Mouse (Mus musculus) c-Kit-positive CD71-positive TER-119-positive erythroid progenitor cells, embryonic 14.5 days (primary cell): ENCODE results near the gene Dhcr24.

Experiments used
- DNase-seq: peaks from one replicate; pipeline ENCODE4 v3.0.0-alpha.2; 2013; ENCODE audit warnings: low spot score

Dhcr24 gene

GRCm38 (mm10) chr4:106606639-106607554 lies 46.1 kb downstream of the Dhcr24 start:
- DNase-seq = no peak

DNA sequence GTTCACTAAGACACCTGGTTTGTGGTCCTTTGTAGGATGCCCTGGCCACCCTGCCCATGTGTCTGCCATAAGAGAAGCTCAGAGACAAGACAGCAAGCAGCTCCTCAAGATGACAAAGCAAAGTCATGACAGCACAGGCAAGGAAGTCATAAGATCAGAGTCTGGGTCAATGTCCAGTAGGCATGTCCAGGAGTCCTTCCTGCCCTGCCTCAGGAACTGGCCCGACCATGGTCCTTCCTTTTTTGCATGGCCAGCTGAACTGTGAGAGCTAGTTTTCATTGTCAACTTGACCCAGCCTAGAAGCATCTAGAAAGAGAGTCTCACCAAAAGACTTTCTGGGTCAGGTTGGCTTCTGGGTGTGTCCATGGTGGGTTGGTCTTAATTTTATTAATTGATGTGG lies 47.1 kb downstream of the Dhcr24 start:
- no peak for DNase-seq

- no peak for DNase-seq
Measured at GRCm38 (mm10) chr4:106613105-106613504, 52.3 kb downstream of the Dhcr24 start.

GRCm38 (mm10) chr4:106613560-106613959 lies 52.7 kb downstream of the Dhcr24 start:
- peak; percentile 76 for DNase-seq

DNA sequence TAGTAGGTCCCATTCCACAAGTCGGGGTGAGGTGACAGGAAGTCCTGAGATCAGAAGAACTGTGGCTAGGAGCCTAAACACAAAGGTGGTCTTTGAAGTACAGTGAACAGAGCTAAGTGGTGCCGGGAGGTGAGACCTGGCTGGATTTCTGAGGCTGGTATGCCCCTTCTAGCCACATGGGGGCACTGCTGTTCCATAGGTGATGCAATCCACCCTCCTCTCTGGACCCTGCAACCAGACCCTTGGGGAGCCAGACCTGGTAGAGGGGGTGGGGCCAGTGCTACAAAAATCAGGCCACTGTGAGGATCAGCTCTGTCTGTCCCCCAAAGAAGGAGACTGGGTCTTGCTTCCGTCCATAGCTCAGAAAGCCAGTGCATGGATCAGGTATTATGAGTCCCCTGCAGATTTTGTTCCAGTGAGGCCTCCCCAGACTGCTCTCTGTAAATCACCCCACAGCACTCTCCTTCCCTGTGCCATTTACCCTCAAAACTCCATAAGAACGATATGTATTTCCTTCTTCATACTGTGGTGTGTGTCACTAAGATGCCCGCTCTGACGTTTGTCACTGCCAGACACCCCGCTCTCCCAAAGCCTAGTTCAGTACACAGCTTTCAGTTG lies 53.5 kb downstream of the Dhcr24 start:
- DNase-seq = peak; percentile 62

DNA sequence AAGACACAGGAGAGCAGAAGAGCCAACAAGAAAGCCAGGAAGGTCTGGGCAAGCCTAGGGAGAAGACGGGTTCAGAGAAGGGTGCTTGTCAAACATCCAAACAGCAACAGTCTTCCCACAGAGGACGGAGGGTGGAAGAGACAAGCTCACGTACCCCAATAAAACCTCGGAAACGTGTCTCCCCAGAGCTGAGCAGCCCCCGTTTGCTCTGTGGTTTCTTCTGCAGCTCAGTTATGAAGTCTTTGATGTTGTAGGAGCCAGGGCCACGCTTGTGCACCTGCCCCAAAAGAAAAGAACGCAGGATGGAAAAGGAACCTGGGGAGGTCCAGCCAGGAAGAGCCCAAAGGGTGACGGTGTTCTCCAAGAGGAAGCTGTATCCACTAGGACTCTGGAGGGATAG lies 54.0 kb downstream of the Dhcr24 start:
- DNase-seq = no peak

DNA sequence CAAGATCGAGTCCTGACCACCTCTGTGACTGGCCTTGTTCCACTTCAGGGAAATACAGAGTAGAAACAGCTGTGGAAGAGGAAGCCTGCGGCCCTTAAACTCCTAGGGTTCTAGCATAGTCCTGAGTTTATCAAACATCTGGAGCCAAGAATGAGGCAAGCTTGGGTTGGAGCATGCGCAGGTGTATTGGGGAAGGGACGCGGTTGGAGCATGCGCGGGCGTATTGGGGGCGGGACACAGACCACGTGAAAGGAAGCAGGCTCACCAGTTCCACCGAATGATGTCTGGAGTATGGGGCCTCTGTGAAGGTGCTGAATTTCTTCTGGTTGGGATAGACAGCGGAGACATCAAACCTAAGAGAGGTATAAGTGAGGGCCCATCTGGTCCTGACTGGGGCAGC lies 54.8 kb downstream of the Dhcr24 start:
- no peak for DNase-seq

GRCm38 (mm10) chr4:106617056-106617455 lies 56.2 kb downstream of the Dhcr24 start, which contains the start of gene Lexm:
Lexm (minus strand) TSS chr4:106617241.
- no peak for DNase-seq

DNA sequence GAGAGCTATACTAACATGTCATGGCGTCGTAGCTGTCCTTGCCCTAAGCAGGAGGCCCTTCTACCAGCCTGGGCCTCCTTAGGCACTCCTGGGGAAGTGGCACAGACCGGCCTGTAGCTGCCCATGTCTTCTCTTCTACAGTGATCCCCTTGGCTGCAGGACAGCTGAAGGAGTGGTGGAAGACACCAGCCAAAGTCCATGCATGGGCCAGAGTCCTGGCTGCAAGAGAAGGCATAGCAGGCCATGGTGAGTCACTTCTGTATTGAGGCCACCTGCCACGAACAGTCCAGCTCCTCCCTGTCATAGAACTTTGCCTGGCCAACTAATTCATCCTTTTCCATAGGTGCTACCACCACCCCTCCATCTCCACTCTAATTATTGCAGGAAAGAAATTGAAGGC lies 58.1 kb downstream of the Dhcr24 start:
- DNase-seq = no peak

GRCm38 (mm10) chr4:106621428-106621827 lies 60.6 kb downstream of the Dhcr24 start:
- no peak for DNase-seq

DNA sequence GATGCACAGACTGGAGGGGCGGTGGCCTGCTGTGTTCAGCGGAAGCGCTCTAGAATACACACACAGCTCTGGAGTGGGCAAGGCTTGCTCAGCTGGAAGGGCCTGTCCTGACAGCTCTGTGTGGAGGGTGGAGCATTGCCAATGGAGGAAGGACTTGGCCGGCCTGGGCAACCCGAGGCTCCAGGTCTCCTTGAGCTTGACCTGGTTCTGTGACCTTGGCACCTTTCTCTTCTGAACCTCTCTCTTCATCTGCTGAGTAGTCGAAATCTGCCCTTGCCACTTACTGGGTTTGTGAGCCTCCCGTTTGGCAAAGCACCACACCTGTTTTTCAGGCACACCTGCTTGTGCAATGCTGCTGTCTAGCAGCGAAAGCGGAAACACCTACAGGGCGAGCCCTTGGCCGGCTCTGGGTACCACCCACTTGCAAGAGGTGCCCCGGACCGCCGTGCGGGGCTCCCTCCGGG lies 61.2 kb downstream of the Dhcr24 start, which contains the start of gene Ttc22:
Ttc22 (plus strand) TSS at position 403 of the 464 bp plus-strand sequence.
- no peak for DNase-seq

- no peak for DNase-seq
Measured at GRCm38 (mm10) chr4:106622712-106623111, 61.9 kb downstream of the Dhcr24 start.

- DNase-seq = no peak
Measured at GRCm38 (mm10) chr4:106624271-106624670, 63.4 kb downstream of the Dhcr24 start.

DNA sequence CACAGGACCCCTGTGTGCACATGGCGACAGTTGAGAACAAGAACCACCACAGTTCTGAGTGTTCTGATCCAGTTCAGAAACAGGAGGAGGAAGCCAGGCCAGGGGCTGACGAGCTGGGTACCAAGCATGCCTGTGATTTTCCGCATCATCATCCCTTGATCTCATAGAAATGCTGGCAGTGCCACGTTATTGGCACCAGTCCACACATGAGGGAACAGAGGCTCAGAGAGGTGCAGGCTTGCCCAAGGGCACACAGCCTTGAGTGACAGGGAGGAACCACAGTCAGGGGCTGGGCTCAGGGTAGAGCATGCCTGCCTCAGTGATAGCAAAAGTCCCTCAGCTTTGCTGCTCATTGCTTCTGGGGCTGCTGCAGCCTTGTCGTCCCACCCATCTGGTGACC lies 67.0 kb downstream of the Dhcr24 start:
- no peak for DNase-seq

DNA sequence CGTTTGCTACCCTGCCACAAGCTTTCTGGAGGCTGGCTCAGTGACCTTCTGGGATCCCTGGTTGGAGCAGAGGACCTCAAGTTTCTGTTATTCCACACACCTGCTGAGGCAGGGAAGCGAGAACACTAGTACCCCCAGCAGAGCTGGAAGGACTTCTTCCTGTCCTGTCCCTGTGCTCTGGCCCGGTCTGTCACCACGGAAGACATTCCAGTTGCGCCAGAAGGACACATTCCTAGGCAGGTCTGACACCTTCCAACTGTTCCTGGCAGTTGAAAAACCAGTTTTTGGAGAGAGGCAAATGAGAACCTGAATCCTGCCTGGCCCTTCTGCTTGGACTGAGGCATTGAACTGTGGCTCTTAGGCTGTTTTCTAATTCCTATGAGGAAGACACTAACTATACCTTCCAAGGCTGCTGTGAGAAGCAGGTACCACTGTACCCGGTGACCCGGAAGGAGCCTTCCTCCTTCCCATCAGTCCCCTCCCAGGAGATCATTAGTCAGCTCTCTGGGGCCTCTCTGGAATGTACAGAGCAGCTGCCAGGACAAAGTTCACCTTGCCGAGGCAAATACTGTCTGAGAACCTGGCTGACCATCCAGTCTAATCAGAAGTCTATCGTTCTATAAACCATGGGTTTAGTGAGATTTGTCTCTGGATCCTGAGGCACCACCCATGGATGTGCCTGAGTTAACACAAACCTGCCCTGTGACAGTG lies 68.0 kb downstream of the Dhcr24 start:
- DNase-seq = no peak

DNA sequence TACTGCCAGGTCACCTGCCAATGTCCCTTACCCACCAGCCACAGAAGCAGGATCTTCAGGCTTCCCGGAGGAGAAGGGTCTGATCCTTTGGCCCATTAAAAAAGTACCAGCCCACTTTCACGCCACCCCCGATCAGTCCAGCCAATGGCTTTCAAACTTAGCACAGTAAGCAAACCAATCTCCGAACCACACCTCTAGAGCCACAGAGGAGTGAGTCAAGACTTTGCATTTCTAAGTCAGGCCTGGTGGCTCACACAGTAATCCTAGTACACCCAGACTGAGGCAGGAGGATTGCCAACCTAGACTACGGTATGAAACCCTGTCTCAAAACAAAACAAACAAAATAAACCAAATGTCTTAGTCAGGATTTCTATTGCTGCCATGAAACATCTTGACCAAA lies 68.5 kb downstream of the Dhcr24 start:
- DNase-seq = no peak

DNA sequence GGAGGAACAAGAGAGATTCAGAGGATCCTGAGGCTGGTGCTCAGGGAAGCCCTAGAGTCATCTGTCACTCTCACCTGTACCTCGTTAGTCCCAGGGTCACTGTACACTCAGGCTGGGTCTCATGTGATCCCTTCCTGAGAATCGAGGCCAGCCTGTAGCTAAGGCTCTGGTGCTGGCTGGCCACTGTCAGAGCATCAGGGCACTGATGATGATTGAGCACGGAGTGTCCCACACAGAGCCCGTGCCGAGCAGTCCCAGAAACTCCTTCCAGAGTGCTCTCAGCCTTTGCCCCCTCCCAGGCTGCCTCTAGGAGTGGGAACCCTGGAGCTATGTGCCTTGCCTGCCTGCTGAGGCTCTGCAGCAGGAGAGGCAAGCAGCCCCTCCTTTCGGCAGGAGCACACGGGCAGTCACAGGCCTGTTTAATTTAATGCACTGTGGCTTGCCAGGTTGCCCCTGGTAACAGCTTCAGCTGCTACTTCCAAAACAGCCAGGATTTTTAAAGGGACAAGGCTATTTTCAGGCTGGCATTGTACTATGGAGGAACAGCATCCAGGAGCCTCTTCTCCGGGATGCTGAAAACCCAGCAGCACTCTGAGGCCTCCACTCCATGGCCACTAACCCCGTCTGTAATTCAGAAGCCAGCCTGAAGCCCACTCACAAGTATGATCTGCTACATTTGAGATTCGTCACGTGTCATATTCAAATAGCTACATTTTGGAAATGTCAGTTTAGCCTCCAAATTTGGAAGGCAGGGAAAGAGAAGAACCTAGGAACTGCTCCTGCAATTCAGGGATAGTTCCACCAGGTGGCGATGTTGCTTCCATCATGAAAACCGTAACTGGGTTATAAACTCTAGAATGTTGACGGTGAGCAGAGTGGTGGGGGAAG lies 69.7 kb downstream of the Dhcr24 start:
- peak; percentile 58 for DNase-seq

GRCm38 (mm10) chr4:106632313-106632712 lies 71.5 kb downstream of the Dhcr24 start:
- DNase-seq = no peak

- DNase-seq = no peak
Measured at GRCm38 (mm10) chr4:106633281-106634085, 72.6 kb downstream of the Dhcr24 start.

GRCm38 (mm10) chr4:106634086-106634479 lies 73.2 kb downstream of the Dhcr24 start:
- no peak for DNase-seq
